Mouse (Mus musculus): ENCODE measurements at regions not wholly inside any gene's neighbourhood (a gene's known extent, or its start where the extent isn't known, plus 50 kb on each side); places are given as distances from the start of the nearest gene placed in this dataset.

- ATAC-seq (ENCODE audit: low FRiP score, low read depth), result no peak
- no peak for TF ChIP-seq POLR2A (IDR thresholded peaks at IDR 0.05; ENCODE audit: borderline replicate concordance, extremely low read depth, insufficient read depth, insufficient read length)
- WGBS, result 64% methylated on average over 4 of the region's 4 CpGs
Measured at GRCm38 (mm10) chr10:44754930-44755329, 226.6 kb upstream of the Prdm1 start.

GRCm38 (mm10) chr10:44752719-44753390, 224.6 kb upstream of the Prdm1 start:
- Histone ChIP-seq H3K27ac (replicated peaks; ENCODE audit: low read depth, low read length) (no peak overlapping the region), H3K4me2 (replicated peaks; ENCODE audit: low read depth, low read length, severe bottlenecking) (no peak overlapping the region), H3K36me3 (ENCODE audit: control insufficient read depth, insufficient read depth, low read length) (no peaks in the 10 kb centered on the region), H3K4me3 (replicated peaks; ENCODE audit: low read length) (no peak overlapping the region), H3K9me3 (ENCODE audit: control insufficient read depth, low read length) (no peaks in the 10 kb centered on the region), H3K9ac (ENCODE audit: low read depth, low read length, severe bottlenecking) (no peak overlapping the region), H3K4me1 (ENCODE audit: control insufficient read depth, insufficient read depth, low read length) (peaks cover 3% of the 10 kb centered on the region; the same call in 1 of the 2 replicates), H3K27me3 (ENCODE audit: control insufficient read depth, insufficient read depth, low read length) (peaks cover 7% of the 10 kb centered on the region; the same call in 1 of the 2 replicates)
- DNase-seq (ENCODE audit: low spot score), result no peak
- ATAC-seq (ENCODE audit: low FRiP score, low read depth), result no peak
- WGBS, result 31% methylated on average over 8 of the region's 8 CpGs
- no peak for TF ChIP-seq POLR2A (IDR thresholded peaks at IDR 0.05; ENCODE audit: borderline replicate concordance, extremely low read depth, insufficient read depth, insufficient read length)

More at GRCm38 (mm10) chr10:44754930-44755329, 226.6 kb upstream of the Prdm1 start:
- H3K27ac ChIP-seq (replicated peaks; ENCODE audit: low read depth, low read length), result no peak overlapping the region
- H3K36me3 ChIP-seq (ENCODE audit: control insufficient read depth, insufficient read depth, low read length), result no peaks in the 10 kb centered on the region
- no peak overlapping the region for H3K9ac ChIP-seq (ENCODE audit: low read depth, low read length, severe bottlenecking)
- H3K4me1 ChIP-seq (ENCODE audit: control insufficient read depth, insufficient read depth, low read length), result peaks cover 3% of the 10 kb centered on the region; the same call in 1 of the 2 replicates
- H3K4me2 ChIP-seq (replicated peaks; ENCODE audit: low read depth, low read length, severe bottlenecking), result no peak overlapping the region
- no peak overlapping the region for H3K4me3 ChIP-seq (replicated peaks; ENCODE audit: low read length)
- H3K9me3 ChIP-seq (ENCODE audit: control insufficient read depth, low read length), result no peaks in the 10 kb centered on the region
- DNase-seq (ENCODE audit: low spot score), result no peak
- peaks cover 7% of the 10 kb centered on the region; the same call in 1 of the 2 replicates for H3K27me3 ChIP-seq (ENCODE audit: control insufficient read depth, insufficient read depth, low read length)

GRCm38 (mm10) chr10:44751061-44751460, 222.8 kb upstream of the Prdm1 start:
- 39% methylated on average over 6 of the region's 6 CpGs for WGBS
- no peak for ATAC-seq (ENCODE audit: low FRiP score, low read depth)
- peaks cover 7% of the 10 kb centered on the region; the same call in 1 of the 2 replicates for H3K27me3 ChIP-seq (ENCODE audit: control insufficient read depth, insufficient read depth, low read length)
- H3K27ac ChIP-seq (replicated peaks; ENCODE audit: low read depth, low read length), result no peak overlapping the region
- no peak for TF ChIP-seq POLR2A (IDR thresholded peaks at IDR 0.05; ENCODE audit: borderline replicate concordance, extremely low read depth, insufficient read depth, insufficient read length)
- no peak overlapping the region for H3K4me2 ChIP-seq (replicated peaks; ENCODE audit: low read depth, low read length, severe bottlenecking)
- no peak overlapping the region for H3K4me3 ChIP-seq (replicated peaks; ENCODE audit: low read length)
- H3K4me1 ChIP-seq (ENCODE audit: control insufficient read depth, insufficient read depth, low read length), result peaks cover 3% of the 10 kb centered on the region; the same call in 1 of the 2 replicates
- no peaks in the 10 kb centered on the region for H3K36me3 ChIP-seq (ENCODE audit: control insufficient read depth, insufficient read depth, low read length)
- no peaks in the 10 kb centered on the region for H3K9me3 ChIP-seq (ENCODE audit: control insufficient read depth, low read length)
- DNase-seq (ENCODE audit: low spot score), result no peak
- H3K9ac ChIP-seq (ENCODE audit: low read depth, low read length, severe bottlenecking), result no peak overlapping the region

- ATAC-seq (ENCODE audit: low FRiP score, low read depth) (no peak), DNase-seq (ENCODE audit: low spot score) (no peak)
- Histone ChIP-seq H3K4me2 (replicated peaks; ENCODE audit: low read depth, low read length, severe bottlenecking) (no peak overlapping the region), H3K9ac (ENCODE audit: low read depth, low read length, severe bottlenecking) (no peak overlapping the region), H3K4me3 (replicated peaks; ENCODE audit: low read length) (no peak overlapping the region), H3K4me1 (ENCODE audit: control insufficient read depth, insufficient read depth, low read length) (peaks cover 3% of the 10 kb centered on the region; the same call in 1 of the 2 replicates), H3K27ac (replicated peaks; ENCODE audit: low read depth, low read length) (no peak overlapping the region), H3K36me3 (ENCODE audit: control insufficient read depth, insufficient read depth, low read length) (no peaks in the 10 kb centered on the region), H3K9me3 (ENCODE audit: control insufficient read depth, low read length) (no peaks in the 10 kb centered on the region), H3K27me3 (ENCODE audit: control insufficient read depth, insufficient read depth, low read length) (peaks cover 7% of the 10 kb centered on the region; the same call in 1 of the 2 replicates)
- TF ChIP-seq POLR2A (IDR thresholded peaks at IDR 0.05; ENCODE audit: borderline replicate concordance, extremely low read depth, insufficient read depth, insufficient read length), result no peak
- 61% methylated on average over 4 of the region's 4 CpGs for WGBS
Measured at GRCm38 (mm10) chr10:44749206-44749605, 220.9 kb upstream of the Prdm1 start.

GRCm38 (mm10) chr10:44747419-44747818, 219.1 kb upstream of the Prdm1 start:
- ATAC-seq (ENCODE audit: low FRiP score, low read depth) (no peak), DNase-seq (ENCODE audit: low spot score) (no peak)
- peaks cover 3% of the 10 kb centered on the region; the same call in 1 of the 2 replicates for H3K4me1 ChIP-seq (ENCODE audit: control insufficient read depth, insufficient read depth, low read length)
- H3K36me3 ChIP-seq (ENCODE audit: control insufficient read depth, insufficient read depth, low read length), result no peaks in the 10 kb centered on the region
- no peak overlapping the region for H3K4me3 ChIP-seq (replicated peaks; ENCODE audit: low read length)
- H3K9me3 ChIP-seq (ENCODE audit: control insufficient read depth, low read length), result no peaks in the 10 kb centered on the region
- peaks cover 7% of the 10 kb centered on the region; the same call in 1 of the 2 replicates for H3K27me3 ChIP-seq (ENCODE audit: control insufficient read depth, insufficient read depth, low read length)
- TF ChIP-seq POLR2A (IDR thresholded peaks at IDR 0.05; ENCODE audit: borderline replicate concordance, extremely low read depth, insufficient read depth, insufficient read length), result no peak
- H3K9ac ChIP-seq (ENCODE audit: low read depth, low read length, severe bottlenecking), result no peak overlapping the region
- no peak overlapping the region for H3K27ac ChIP-seq (replicated peaks; ENCODE audit: low read depth, low read length)
- 55% methylated on average over 3 of the region's 3 CpGs for WGBS
- H3K4me2 ChIP-seq (replicated peaks; ENCODE audit: low read depth, low read length, severe bottlenecking), result no peak overlapping the region

Data from limb, embryonic 14.5 days (tissue).